Mouse (Mus musculus) kidney, adult 2 months (tissue): ENCODE data around the gene Tent5a.

Experiments
- CTCF ChIP-seq: fragments of 200-500 bp; conservative IDR thresholded peaks from 2 replicates; pipeline ENCODE4 v1.5.1; 2011; ENCODE audit warnings: low read depth, mild to moderate bottlenecking, control low read depth, low read length, moderate library complexity, mixed read lengths; ENCODE audit not compliant: insufficient read depth, insufficient read length
- POLR2A ChIP-seq: fragments of 200-500 bp; IDR thresholded peaks from one replicate; pipeline ENCODE4 v1.6.1; 2011; ENCODE audit warnings: low read depth, low read length, control low read depth

DNA sequence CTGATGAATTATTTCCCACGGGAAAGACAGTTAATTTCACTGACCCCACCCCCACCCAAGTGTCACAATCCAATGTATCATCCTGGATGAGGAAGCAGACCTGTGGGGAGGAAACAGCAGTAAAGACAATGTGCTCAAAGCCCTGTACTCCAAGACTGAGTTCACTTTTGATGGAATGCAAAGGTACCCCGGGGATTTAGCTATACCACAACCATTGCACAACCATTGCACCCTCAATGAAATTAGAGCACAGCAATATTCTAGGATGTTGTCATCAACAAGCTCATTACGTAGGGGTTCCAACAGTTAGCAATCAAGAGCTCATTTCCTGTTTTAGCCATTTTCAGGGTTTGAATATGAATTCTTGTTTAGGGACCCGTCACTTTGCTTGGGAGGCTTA lies 48.0 kb upstream of the Tent5a start:
- TF ChIP-seq CTCF (no peak), POLR2A (no peak)
